18 mouse cellular contexts compared by ENCODE assay signal in the genomic region with DNA sequence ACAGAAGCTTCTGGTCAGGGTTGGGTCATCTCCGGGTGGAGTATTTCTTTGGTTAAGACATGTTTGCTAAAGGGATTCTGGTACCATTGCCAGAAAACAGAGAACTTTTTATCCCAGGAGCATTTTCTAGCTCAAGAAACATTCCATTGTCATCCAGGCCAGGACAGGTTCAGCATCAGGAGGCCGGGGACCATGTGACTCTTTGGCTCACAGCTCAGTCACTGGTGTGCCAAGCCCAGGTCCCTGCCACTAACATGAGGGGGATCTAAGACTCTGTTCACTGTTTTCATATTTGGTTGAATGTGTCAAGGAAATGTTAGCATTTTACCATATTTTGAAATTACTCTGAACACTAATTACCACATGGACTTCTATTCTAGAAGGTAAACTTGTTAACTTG. TPM values are rescaled to one million over a fixed set of nuclear protein-coding genes. Genes with fewer than 3 reads are reported as not detected.
"Had no signal": no experiment of that assay in that cellular context is flagged by ENCODE, and none has a peak within 500 bp of the region (broad histone marks: within the 10 kb centered on the region; RNA-seq: fewer than 3 reads in every experiment).

No protein-coding gene starts in this region.

- H3K9ac ChIP-seq: liver, embryonic 15.5 days; neural tube, embryonic 12.5 days had no signal

- H3K36me3 ChIP-seq: limb, embryonic 10.5 days; liver, embryonic 15.5 days; neural tube, embryonic 12.5 days had no signal

- H3K4me3 ChIP-seq: left cerebral cortex, adult 2 months; limb, embryonic 10.5 days; liver, embryonic 15.5 days; neural tube, embryonic 12.5 days had no signal

- ATAC-seq: lung, postnatal 0 days had no signal

- H3K27me3 ChIP-seq: liver, embryonic 15.5 days; neural tube, embryonic 12.5 days had no signal

- H3K4me2 ChIP-seq: liver, embryonic 11.5 days; liver, embryonic 15.5 days; neural tube, embryonic 12.5 days had no signal

- DNase-seq: kidney, postnatal 25 days; thymus, adult 18-20 months; thymus, postnatal 14 days had no signal

- H3K9me3 ChIP-seq: limb, embryonic 10.5 days; liver, embryonic 15.5 days; neural tube, embryonic 12.5 days had no signal

- H3K27ac ChIP-seq: left cerebral cortex, adult 2 months; limb, embryonic 10.5 days; liver, embryonic 15.5 days; neural tube, embryonic 12.5 days had no signal

- H3K4me1 ChIP-seq: limb, embryonic 10.5 days; liver, embryonic 15.5 days; neural tube, embryonic 12.5 days had no signal

RNA-seq across cellular contexts. Expression of a gene that starts 48.4 kb away (rescaled TPM):
- total RNA-seq: layer of hippocampus, postnatal 25 days; left cerebral cortex, adult 2 months; left cerebral cortex, postnatal 14 days; megakaryocyte progenitor cell, adult 5-6 weeks; monocyte, adult 5-6 weeks; neutrophil, adult 5-6 weeks had no signal
- polyA plus RNA-seq: limb, embryonic 14.5 days; liver, embryonic 11.5 days; lung, adult 2 months; neural tube, embryonic 12.5 days; stomach, embryonic 14.5 days had no signal

RNA-seq across cellular contexts. Expression of a gene that starts 55.4 kb away (rescaled TPM):
- total RNA-seq: neutrophil, adult 5-6 weeks had no signal
- polyA plus RNA-seq: kidney, embryonic 16.5 days; limb, embryonic 10.5 days; liver, embryonic 11.5 days; liver, embryonic 15.5 days; lung, adult 2 months; lung, postnatal 0 days; neural tube, embryonic 12.5 days; stomach, embryonic 14.5 days had no signal
